Comparison of ENCODE assay signal across 9 mouse cellular contexts in genomic region chr8:70821399-70821962, GRCm38 (mm10). TPM values are rescaled to one million over a fixed set of nuclear protein-coding genes. Genes with fewer than 3 reads are reported as not detected.
DNase-seq lines count a peak whose midpoint lies in the region; ATAC-seq and TF ChIP-seq lines count a peak whose summit lies in the region.
"Had no signal": no experiment of that assay in that cellular context is flagged by ENCODE, and none has a peak within 500 bp of the region (broad histone marks: within the 10 kb centered on the region; RNA-seq: fewer than 3 reads in every experiment).

No protein-coding gene starts in this region.

- H3K4me3 ChIP-seq in gastrocnemius, adult 2 months = no peak overlapping the region; the same call in 1 of the 2 replicates
- no peak overlapping the region for H3K4me3 ChIP-seq in lung, embryonic 14.5 days (ENCODE audit: low read depth, low read length)

- H3K9ac ChIP-seq in lung, embryonic 14.5 days = no peak overlapping the region

- DNase-seq in urinary bladder, adult 2 months (ENCODE audit: low spot score) = peak; percentile 56
- DNase-seq in urinary bladder, postnatal 10 days (ENCODE audit: low spot score) = no peak
- peak; percentile 55 for DNase-seq in cerebellum, adult 8-10 months
- peak; percentile 81 for DNase-seq in gastrocnemius, adult 2 months
- DNase-seq in kidney, adult 11 months = peak; percentile 59
- DNase-seq in lung, embryonic 14.5 days = peak; percentile 90
- peak; percentile 70 for DNase-seq in ovary, postnatal 36 days (ENCODE audit: low spot score)
- no peak for DNase-seq in left cerebral cortex, postnatal 36 days (ENCODE audit: low spot score in 2 of 2)

- no peaks in the 10 kb centered on the region for H3K36me3 ChIP-seq in lung, embryonic 14.5 days (ENCODE audit: insufficient read depth)

- peaks cover 2% of the 10 kb centered on the region; the same call in 1 of the 2 replicates for H3K9me3 ChIP-seq in lung, embryonic 14.5 days (ENCODE audit: low read depth, low read length)

- H3K4me1 ChIP-seq in lung, embryonic 14.5 days (ENCODE audit: insufficient read depth) = no peaks in the 10 kb centered on the region

- H3K27me3 ChIP-seq in lung, embryonic 14.5 days (ENCODE audit: insufficient read depth, low read length) = peaks cover 10% of the 10 kb centered on the region

- peak; percentile 97 for TF ChIP-seq CTCF in gastrocnemius, adult 2 months (IDR thresholded peaks at IDR 0.05)
- TF ChIP-seq CTCF in lung, embryonic 14.5 days (IDR thresholded peaks at IDR 0.05; ENCODE audit: low read depth) = peak; percentile 98

- peak overlapping the region; percentile 49 for H3K27ac ChIP-seq in gastrocnemius, adult 2 months
- no peak overlapping the region for H3K27ac ChIP-seq in lung, embryonic 14.5 days (ENCODE audit: low read depth)

- 0 out of 2 replicates have a peak overlapping the region, but pooled peaks have one; percentile 5 for H3K4me2 ChIP-seq in lung, embryonic 14.5 days

- peak; percentile 49 for ATAC-seq in lung, embryonic 14.5 days (ENCODE audit: insufficient read depth)

- WGBS in lung, embryonic 14.5 days = 16% methylated on average over 30 of the region's 30 CpGs

- intact Hi-C loops in gastrocnemius, adult 2 months (cut with DNase I) = loop anchor here (1.0 to 2.0 kb wide), 2 partner anchors 20 to 47 kb away; no protein-coding TSS in a partner anchor
- intact Hi-C loops in left cerebral cortex, postnatal 36 days (cut with DNase I) = no loop called here

RNA-seq across cellular contexts. Expression of gene Il12rb1, which starts 13.2 kb away (rescaled TPM):
- polyA plus RNA-seq in urinary bladder, adult 2 months (2012; rRNA removed) = 0.58 and 0.94 TPM in 2 replicates
- total RNA-seq in gastrocnemius, adult 2 months (2021) = not detected
- polyA plus RNA-seq in lung, embryonic 14.5 days (2014; fragmentation: Nextera tagmentation; extraction: Ambion mirVana) = 0.17 TPM in 1 of 2 replicates, not detected in the other
- 1 to 10 TPM in 1 of 2 experiments, under 1 TPM in 1; 0.86 to 1.1 TPM for total RNA-seq in left cerebral cortex, postnatal 36 days (2021)
- total RNA-seq: gastrocnemius, adult 8-10 months had no signal

RNA-seq across cellular contexts. Expression of gene Mast3, which starts 16.6 kb away (rescaled TPM):
- polyA plus RNA-seq in urinary bladder, adult 2 months (2012; rRNA removed) = 19.5 and 19.7 TPM in 2 replicates
- total RNA-seq in gastrocnemius, adult 2 months (2021) = 1 to 10 TPM; 2.7 to 3.6 TPM
- 16.1 and 18.0 TPM in 2 replicates for polyA plus RNA-seq in lung, embryonic 14.5 days (2014; fragmentation: Nextera tagmentation; extraction: Ambion mirVana)
- 100 to 1,000 TPM; 312 to 338 TPM for total RNA-seq in left cerebral cortex, postnatal 36 days (2021)

RNA-seq across cellular contexts. Expression of gene Arrdc2, which starts 18.0 kb away (rescaled TPM):
- 20.4 and 27.4 TPM in 2 replicates for polyA plus RNA-seq in urinary bladder, adult 2 months (2012; rRNA removed)
- 100 to 1,000 TPM in 1 of 2 experiments, 10 to 100 TPM in 1; 66.5 to 182 TPM for total RNA-seq in gastrocnemius, adult 2 months (2021)
- polyA plus RNA-seq in lung, embryonic 14.5 days (2014; fragmentation: Nextera tagmentation; extraction: Ambion mirVana) = 4.3 and 4.4 TPM in 2 replicates
- 10 to 100 TPM; 16.9 to 20.2 TPM for total RNA-seq in left cerebral cortex, postnatal 36 days (2021)

RNA-seq across cellular contexts. Expression of gene Kcnn1, which starts 41.6 kb away (rescaled TPM):
- polyA plus RNA-seq in urinary bladder, adult 2 months (2012; rRNA removed) = 5.5 and 5.6 TPM in 2 replicates
- total RNA-seq in gastrocnemius, adult 2 months (2021) = 10 to 100 TPM; 18.1 to 21.5 TPM
- polyA plus RNA-seq in lung, embryonic 14.5 days (2014; fragmentation: Nextera tagmentation; extraction: Ambion mirVana) = 0.54 and 0.72 TPM in 2 replicates
- total RNA-seq in left cerebral cortex, postnatal 36 days (2021) = 10 to 100 TPM; 18.3 to 27.0 TPM

RNA-seq across cellular contexts. Expression of gene Pik3r2, which starts 45.0 kb away (rescaled TPM):
- 57.3 and 66.0 TPM in 2 replicates for polyA plus RNA-seq in urinary bladder, adult 2 months (2012; rRNA removed)
- total RNA-seq in gastrocnemius, adult 2 months (2021) = 10 to 100 TPM; 13.9 to 16.2 TPM
- 46.5 and 52.4 TPM in 2 replicates for polyA plus RNA-seq in lung, embryonic 14.5 days (2014; fragmentation: Nextera tagmentation; extraction: Ambion mirVana)
- total RNA-seq in left cerebral cortex, postnatal 36 days (2021) = 100 to 1,000 TPM; 152 to 164 TPM

Comparison
In these comparisons a context has a peak if more than half of its experiments do, and no peak if none do; other contexts are left out.
1. DNase-seq: peak in urinary bladder, adult 2 months (single experiment), cerebellum, adult 8-10 months (single experiment), gastrocnemius, adult 2 months (single experiment), kidney, adult 11 months (single experiment), lung, embryonic 14.5 days (single experiment) and ovary, postnatal 36 days (single experiment); none in urinary bladder, postnatal 10 days (single experiment) and left cerebral cortex, postnatal 36 days (0 of 2).
2. RNA of gene Mast3, which starts 16.6 kb away (total RNA-seq): 312 to 338 TPM in left cerebral cortex, postnatal 36 days; 2.7 to 3.6 TPM in gastrocnemius, adult 2 months; every median in the first group is over 10 times any median in the second.